Mouse (Mus musculus) telencephalon, adult 2 months (tissue): ENCODE measurements around the gene Gm29133.
A peak's percentile ranks its signal among the peaks of the same experiment; 100 is the strongest.

ENCODE experiments used
- DNase-seq: peaks from one replicate; pipeline ENCODE4 v3.0.0-alpha.2; 2011; ENCODE audit warnings: low read depth, low spot score

The Gm29133 gene

GRCm38 (mm10) chr3:75747897-75748296 lies at the start of gene Gm29133:
TSS of gene Gm29133 (plus strand) at chr3:75748197.
- DNase-seq = no peak

DNA sequence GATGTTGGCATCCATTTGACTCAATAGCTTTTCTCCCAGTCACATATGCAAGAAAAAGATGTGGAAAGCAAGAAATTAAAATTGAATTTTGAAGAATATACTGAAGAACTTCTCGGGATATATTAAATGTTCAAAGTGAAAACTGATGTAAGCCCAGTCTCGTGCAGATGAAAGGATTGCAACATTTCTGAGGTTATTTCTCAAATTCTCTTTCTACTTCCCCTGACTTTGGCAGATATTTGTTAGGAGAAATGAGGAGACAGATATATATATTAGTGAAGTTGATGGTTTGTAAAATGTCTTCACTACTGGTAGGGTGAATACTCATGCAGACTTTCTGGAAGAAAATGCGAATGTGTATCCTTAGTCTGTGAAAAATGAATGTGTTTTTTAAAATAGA lies 48.9 kb upstream of the Gm29133 start:
- no peak for DNase-seq

GRCm38 (mm10) chr3:75701336-75701735 lies 46.7 kb upstream of the Gm29133 start:
- no peak for DNase-seq

GRCm38 (mm10) chr3:75706536-75706935 lies 41.5 kb upstream of the Gm29133 start:
- peak; percentile 81 for DNase-seq

DNA sequence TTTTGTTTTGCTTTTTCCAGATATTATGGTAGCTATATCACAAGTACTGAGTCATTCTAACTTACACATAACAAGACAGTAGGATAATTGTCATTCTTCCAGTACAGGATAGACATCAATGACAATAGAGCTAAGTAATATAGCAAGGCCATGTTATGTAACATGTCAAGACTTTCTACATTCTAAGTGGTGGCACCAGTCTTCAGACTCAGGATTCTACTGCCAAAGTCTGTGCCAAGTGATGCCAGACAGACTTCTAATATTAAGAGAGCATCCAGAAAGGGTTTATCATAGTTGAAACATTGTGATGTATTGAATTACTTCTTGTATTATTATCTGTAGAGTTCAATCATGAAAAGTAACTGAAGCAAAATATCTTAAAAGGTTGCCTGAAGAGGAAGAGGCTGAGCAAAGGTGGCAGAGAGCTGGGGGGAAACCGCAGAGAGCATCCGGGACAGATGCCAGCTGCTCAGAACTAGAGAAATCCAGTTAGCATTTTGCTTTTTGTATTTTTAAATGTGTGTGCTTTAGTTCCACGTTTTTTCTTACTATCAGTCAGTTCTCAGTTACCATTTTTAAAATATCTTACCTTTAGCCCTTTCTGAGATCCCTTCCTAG lies 34.2 kb upstream of the Gm29133 start:
- no peak for DNase-seq

DNA sequence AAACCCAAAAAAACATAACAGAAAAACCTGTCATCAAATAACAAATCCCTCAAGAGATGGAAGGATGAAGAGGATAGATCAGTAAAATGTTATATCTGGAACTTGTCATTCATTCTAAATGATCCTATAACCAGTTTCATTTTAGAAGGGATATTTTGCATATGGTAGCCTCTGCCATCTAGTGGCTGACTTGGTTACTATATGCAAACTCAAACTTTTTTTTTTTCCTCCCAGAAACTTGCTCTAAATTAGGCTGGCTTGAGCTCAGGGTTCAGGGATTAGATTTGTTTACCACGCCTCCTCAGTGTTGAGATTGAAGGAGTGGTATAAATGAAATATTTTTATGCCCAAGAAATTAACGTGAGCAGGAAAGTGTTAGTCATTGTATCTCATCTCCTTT lies 27.3 kb upstream of the Gm29133 start:
- no peak for DNase-seq

GRCm38 (mm10) chr3:75730982-75731600 lies 16.9 kb upstream of the Gm29133 start:
- no peak for DNase-seq

GRCm38 (mm10) chr3:75743664-75744437 lies 4.1 kb upstream of the Gm29133 start:
- DNase-seq = no peak

- DNase-seq = no peak
These were observed 2.7 kb upstream of the Gm29133 start for GRCm38 (mm10) chr3:75745343-75745742.

- no peak for DNase-seq
These were observed 15.4 kb downstream of the Gm29133 start for GRCm38 (mm10) chr3:75763351-75763750.

- DNase-seq = peak; percentile 22
These were observed 26.3 kb downstream of the Gm29133 start for GRCm38 (mm10) chr3:75774253-75774652.

DNA sequence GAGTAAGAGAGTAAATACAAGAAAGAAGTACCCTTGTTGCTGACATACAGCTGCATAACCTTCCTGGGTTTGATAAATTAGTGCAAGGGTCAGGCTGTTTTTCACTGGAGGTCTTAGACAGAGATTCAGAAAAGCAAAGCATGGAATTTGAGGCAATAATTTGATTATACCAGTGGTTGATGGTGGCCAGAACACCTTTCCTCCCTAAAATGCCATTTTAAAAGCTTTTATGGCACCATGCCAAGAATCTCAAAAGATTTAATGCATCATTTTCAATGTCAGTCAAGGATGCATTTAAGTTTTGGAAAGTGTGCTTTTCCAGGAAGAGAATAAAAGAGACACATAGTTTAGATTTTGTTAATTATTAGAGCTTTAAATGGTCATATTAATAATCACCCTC lies 60.0 kb downstream of the Gm29133 start:
- DNase-seq = no peak

DNA sequence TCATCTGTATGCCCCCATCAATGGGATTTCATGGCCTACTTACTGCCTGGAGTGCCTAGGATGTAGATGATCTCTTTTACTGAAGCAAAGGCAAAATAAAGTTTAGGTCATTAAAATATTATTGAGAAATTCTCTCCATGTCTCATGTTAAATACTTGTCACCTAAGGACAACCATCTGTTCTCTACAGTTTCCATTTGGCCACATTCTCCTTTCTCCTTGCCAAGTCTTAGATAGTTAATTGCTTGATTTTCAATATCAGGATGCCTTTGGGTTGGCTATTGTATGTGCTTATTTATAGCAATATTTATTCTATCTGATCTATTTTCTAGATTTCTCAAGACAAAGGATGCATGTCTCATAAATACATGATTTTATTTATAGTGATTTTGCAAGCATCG lies 75.9 kb downstream of the Gm29133 start:
- DNase-seq = no peak

GRCm38 (mm10) chr3:75824458-75824857 lies 76.5 kb downstream of the Gm29133 start:
- DNase-seq = no peak

DNA sequence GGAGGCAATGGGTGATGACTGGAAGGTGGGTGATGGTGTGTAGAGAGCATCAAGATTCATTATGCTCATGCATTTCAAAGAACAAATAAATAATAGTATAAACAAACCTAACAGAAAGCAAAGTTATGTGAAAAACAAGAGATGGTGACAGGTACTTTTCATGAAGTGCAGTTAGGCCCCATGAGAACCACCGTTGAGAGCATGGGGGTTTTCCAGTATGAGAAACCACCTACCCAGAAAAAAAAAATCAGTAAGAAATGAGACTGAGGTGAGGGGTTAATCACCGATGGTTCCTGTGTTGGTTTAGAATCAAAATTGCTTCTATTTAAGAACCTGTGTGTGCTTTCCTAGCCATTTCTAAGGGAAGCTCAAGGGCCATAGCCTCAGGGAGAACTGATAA lies 86.8 kb downstream of the Gm29133 start:
- DNase-seq = no peak

DNA sequence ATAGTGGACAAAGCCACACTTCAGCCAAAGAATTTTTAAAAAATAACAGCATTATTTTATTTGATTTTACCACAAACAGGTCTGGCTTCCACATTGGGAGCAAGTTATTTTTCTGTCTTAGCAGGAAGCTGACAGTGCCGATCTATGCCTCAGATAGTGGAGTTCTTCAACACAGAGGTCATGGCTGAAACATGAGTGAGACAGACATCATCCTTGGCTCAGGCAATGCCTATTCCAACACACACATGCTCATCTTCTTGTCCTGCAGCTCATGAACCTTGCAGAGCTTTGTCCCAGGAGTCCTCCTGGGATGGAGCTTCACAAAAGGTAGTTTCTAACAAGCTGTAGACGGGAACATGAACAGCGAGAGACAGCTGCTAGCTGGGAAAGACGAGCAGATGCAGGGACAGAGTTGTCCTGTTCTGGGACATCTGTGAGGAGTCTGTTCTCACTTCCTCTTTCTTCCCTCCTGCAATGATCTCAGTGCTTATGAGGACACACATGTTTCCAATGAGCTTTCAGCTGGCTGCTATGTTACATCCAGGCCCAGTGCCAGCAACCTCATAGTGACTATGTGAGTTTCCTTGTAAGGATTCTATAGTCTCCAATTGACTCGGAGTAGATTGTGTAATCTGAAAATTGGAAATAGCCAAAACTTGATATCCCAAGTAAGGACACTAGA lies 87.4 kb downstream of the Gm29133 start:
- DNase-seq = no peak
